Mouse (Mus musculus): ENCODE results near the gene Itga2b.

- no peak for TF ChIP-seq CTCF (IDR thresholded peaks at IDR 0.05; ENCODE audit: extremely low read depth, insufficient read depth, low read length)
- no peak for TF ChIP-seq POLR2A (IDR thresholded peaks at IDR 0.05; ENCODE audit: extremely low read depth, insufficient read depth, low read length)
Observed at GRCm38 (mm10) chr11:102445891-102446361, 24.0 kb downstream of the Itga2b start.
